Mouse (Mus musculus): ENCODE data around the gene Hmgxb4.
A peak's percentile ranks its signal among the peaks of the same experiment; 100 is the strongest.

Gene Hmgxb4

DNA sequence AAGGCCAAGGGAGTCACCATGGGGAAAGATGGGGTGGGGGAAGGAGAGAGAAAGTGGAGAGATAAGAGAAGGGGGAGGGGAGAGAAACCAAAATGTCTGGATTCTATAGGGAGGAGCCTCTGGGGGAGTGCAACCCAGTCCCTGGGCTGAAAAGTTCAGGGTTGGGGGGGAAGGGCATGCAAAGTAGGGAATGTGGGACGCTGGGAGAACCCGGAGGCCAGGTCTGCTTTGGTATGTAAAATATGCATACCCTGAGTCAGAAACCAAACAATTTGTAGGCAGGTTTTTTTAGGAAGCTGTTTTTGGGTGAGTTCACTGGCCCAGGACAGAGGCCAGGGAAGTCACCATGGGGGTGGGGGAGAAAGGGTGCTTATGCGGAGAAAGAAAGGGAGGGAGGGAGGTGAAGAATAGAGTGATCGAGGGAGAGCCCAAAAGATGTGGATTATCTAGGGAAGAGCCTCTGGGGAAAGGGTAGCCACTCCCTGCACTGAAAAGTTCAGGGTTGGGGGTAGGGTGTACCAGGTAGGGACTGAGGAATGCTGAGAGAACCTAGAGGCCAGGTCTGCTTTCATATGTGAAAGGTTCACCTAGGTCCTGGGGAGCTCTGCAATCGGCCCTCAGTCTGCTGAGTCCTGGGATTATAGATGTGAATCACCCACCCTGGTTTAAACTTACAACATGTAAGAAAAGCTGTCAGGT is 25.3 kb downstream of the Hmgxb4 start:
- DNase-seq = peak; percentile 21 to 56

DNA sequence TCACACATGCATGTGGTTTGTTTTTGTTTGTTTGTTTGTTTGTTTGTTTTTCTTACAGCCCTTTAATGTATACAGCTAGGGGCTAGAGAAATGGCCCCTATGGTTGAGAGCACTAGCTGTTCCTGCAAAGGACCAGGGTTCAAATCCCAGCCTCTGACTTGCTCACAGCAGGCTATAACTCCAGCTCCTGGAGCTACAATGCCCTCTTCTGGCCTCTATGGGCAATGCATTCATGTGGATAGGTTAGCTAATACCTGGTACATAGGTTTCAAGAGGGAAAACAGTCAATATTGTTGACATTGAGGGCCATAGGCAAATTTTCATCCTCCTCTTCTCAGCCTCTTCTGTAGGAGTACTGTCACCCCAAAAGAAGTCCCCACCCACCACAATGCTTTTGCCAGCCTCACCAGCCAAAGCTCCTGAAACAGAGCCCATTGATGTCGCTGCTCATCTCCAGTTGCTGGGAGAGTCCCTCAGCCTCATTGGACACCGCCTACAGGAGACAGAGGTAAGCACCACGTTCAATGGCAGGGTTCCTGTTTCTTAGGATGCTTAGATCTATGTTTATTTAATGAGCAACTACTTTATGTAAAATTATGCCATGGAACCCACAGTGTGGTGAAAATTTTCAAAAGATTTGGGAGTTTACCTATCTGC is 30.6 kb downstream of the Hmgxb4 start:
- peak in 1 of 2 experiments; percentile 22 for DNase-seq

DNA sequence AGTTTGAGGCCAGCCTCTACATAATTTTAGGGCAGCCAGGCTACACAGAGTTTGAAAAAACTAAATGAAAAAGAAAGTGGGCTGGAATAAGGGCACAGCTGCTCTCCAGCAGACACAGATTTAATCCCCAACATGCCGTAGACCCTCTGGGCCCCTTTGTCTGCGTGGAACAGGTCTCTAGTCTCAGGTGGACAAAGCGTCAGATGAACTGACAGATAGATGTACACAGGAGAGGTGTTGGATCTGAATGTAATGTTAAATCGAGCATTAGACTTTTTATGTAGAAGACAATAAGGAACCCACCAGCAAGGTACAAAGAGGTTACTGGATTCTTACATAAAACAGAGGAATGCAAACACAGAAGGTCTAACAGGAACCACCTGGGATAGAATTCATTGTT is 32.7 kb downstream of the Hmgxb4 start:
- no peak for DNase-seq

DNA sequence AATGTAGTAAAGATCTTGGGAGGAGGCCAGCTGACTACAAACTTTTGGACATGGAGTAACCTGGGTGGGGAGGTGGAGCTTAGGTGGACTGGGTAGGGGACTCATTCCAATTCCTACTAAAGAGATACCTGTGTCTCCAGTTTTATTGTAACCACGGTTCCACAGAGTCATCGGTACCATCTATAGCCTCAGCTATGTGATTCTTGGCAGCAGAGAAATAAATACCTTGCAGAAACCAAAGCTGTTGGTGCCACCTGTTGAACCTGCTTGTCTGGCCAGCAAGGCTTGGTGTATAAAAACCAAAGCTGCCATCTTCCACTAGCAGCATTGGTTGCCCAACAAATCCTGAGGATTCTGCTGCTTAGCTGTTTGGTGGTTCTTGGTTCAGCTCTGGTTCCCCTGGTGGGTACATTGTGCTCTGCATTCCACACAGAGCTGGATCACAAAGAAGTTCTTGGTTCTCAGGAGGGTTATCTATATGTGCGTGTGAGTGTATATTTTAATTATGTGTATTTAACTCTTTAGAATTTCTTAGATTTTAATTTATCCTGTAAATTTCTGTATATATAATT is 37.4 kb downstream of the Hmgxb4 start:
- DNase-seq = no peak

DNA sequence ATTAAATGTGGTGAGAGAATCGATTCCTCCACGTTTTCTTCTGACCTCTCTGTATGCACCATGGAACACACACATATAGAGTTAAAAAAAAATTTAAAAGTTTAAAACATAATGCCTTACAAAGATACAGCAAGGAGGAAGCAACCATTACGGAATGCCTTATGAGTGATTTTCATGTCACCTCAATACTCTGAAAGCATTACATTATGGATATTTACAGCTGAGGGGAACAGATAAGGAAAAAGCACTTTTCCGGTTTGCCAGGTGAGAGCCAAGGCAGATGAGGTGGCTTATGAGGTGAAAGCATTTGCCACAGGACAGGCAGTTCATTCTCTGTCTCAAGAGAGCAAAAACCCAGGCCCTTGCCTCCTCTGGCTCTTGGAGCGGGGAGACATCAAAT is 39.8 kb downstream of the Hmgxb4 start:
- no peak for DNase-seq

DNA sequence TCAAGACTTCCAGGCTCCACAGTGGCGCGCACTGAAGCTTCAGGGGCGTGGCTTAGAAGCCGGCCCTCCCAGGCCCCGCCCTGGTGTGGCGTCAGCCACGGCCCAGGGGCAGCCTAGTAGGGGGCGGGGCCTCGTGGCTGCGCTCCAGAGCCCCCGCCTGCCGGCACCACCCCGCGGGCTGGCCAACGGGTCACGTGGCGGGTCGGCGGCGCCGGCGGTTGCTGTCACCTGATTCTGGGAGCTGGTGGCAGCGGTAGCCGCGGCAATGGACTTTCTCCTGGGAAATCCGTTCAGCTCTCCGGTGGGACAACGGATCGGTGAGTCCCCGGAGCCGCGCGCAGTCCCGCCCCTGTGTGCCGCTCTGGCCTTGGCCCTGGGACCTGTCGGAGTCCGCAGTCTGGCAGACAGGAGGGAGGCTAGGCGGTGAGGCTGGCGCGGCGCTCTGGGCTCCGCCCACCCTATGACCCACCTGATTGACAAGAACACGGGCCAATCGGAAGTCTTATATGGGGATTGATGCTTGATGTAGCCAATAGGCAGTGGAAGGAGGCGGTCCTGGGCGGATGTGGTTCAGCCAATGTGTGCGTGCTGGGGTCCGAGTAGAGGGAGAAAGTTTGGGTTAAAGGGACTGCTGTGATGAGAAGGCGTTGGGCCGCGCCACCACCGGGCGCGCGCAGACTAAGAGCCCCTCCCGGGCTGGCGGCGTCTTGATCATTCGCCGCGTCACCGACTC is 40.5 kb downstream of the Hmgxb4 start, which contains the start of gene Tom1:
Tom1 (plus strand) TSS at position 195 of the 733 bp plus-strand sequence.
- DNase-seq = peak; percentile 95 to 98

DNA sequence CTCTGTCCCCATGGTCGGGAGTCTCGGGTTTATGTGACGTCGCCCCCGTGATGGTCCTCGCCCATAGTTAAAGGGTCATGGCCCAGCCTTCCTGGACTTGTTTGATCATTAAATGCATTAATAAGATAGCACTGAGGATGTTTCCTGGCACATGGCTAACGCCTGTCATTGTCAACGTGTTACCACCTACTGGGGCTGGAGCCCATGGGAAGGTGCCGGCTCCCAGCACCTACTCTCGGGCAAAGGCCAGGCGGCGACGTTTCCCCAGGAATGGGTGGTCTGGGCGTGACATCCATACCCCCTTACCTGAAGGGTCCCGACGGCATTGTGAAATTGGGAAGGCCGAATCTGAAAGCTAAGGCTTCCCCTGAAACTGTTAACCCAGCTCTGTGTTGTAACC is 41.1 kb downstream of the Hmgxb4 start:
- DNase-seq = no peak

GRCm38 (mm10) chr8:75035640-75036039 is 42.5 kb downstream of the Hmgxb4 start:
- no peak for DNase-seq

DNA sequence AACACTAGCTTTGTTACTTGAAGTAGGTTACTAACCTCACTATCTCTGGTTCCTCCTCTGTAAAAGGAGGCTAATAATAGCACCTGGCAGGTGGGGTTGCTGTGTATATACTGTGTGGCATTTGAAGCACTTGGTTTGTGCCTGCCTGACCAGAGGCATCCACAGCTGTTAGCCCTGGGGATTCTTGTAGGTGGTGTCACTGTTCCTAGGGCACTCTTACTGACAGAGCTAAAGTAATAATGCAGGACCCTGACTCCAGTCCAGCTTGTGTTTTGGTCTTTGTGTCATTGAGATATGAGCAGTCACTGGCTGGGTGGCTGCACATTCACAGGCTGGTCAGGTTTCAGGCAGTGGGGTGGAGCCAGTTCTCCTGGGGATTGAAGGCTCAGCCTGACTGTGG is 45.3 kb downstream of the Hmgxb4 start:
- DNase-seq = peak; percentile 29 to 31

DNA sequence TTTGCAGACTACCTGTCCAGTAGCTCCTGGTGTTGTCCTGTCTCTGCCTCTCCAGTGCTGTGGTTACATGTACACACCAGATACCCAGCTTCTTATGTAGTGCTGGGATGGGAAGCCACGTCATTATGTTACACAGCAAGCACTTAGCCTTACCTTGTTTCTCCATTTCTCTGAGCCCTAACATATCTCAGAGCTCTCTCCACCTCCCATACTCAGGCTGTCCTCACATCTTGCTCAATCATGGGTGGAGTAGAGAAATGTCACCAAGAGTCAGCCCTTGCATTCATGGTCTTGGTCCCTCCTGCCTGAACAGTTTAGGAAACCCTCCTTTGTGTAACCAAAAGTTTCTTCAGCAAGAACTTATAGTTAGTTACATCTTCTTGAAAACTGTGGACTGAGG is 46.6 kb downstream of the Hmgxb4 start:
- DNase-seq = no peak

GRCm38 (mm10) chr8:75042171-75042570 is 49.0 kb downstream of the Hmgxb4 start:
- no peak for DNase-seq

DNA sequence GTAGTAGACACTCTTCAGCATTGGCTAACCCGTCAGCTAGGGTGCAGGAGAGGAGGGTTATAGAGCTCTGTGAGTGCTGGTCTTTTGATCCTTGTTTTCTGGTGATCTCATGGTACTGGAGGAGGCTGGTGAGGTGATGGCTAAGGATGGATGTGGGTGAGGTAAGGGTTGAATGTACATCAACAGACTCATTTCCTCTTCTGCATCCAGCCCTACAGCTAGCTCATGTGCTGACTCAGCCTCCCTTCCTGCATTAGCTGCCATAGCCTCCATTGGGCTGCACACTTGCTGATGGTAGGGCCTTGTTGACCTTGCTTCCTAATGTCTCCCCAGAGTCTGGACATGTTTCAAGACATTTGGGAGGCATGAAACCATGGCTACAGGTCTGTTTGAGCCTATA is 49.8 kb downstream of the Hmgxb4 start:
- no peak for DNase-seq

- no peak for DNase-seq
Observed at GRCm38 (mm10) chr8:75046303-75046702, 53.1 kb downstream of the Hmgxb4 start.

GRCm38 (mm10) chr8:75047784-75048183 is 54.6 kb downstream of the Hmgxb4 start:
- no peak for DNase-seq

- no peak for DNase-seq
Observed at GRCm38 (mm10) chr8:75053342-75053741, 60.2 kb downstream of the Hmgxb4 start.

DNA sequence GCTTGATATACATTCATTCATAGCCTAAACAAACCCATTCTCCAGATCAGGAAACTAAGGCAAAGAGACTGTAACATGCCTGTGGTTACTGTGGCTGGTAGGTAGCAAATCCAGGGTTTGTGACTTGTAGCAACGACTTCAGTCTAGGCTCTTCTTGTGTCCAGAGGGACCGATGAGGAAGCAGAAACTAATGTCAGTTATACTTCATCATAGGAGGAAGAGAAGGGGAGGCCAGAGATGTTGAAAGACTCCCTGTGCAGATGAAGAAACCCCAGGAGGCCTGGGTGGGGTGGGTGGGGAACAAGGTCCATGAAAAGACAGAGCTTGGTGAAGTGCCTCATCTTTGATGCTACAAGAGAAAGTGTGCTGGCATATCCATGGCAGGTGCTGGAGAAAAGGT is 62.5 kb downstream of the Hmgxb4 start:
- no peak for DNase-seq

GRCm38 (mm10) chr8:75060022-75060421 is 66.9 kb downstream of the Hmgxb4 start:
- no peak for DNase-seq

GRCm38 (mm10) chr8:75060815-75061214 is 67.7 kb downstream of the Hmgxb4 start:
- DNase-seq = no peak

GRCm38 (mm10) chr8:75063290-75063689 is 70.1 kb downstream of the Hmgxb4 start:
- peak in 1 of 2 experiments; percentile 22 for DNase-seq

DNA sequence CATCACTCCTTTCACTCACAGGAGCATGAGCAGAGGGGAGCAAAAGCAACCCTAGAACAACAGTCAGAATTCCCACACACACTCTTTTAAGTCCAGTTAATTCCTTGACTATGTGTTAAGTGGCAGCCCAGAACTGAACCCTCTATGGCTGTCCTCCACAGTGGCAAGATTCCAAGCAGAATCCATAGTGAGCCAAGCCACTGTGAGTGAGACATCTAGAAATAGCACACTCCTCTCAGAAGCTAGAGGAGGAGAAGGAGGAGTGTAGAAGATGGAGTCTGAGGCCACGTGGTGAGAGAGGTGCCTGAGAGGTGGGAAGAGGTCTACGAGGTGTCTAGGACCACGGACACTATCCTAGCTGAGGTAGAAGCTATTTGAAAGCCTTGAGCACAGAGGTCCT is 71.6 kb downstream of the Hmgxb4 start:
- DNase-seq = no peak

DNA sequence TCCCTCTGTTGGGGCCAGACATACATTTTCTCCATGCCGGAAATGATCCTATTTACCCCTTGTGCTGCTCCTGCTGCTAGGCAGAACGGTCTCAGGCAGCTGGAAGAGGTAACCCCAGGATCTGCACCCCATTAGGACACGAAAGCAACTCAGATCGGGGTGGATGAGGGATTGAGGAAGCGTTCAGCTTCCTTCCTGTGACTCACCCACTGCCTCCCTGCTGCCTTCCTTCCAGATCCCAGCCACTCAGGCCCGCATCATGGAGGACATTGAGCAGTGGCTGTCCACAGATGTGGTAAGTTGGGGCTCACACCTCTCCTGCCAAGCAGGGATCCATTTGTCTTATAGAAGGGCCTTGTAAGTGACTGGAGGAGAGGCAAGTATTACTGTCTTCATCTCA is 74.1 kb downstream of the Hmgxb4 start:
- DNase-seq = no peak

DNA sequence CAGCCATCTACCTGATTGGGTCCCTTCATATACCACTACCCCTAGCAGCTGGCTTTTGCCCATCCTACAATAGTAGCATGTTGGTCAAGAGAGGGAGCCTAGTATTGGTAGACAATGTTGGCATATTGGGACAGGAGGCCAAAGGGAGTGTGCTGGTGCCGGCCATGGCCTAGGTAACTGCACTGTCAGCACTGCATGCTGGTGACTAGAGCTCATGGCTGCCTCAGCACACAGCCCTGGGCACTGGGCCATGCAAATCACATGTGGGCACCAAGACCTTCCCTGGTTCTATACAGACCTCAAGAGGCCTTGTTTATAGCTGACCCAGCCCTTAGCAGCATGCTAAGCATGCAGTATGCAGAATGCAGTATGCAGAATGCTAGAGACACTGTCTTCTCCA is 77.1 kb downstream of the Hmgxb4 start:
- peak in 1 of 2 experiments; percentile 14 for DNase-seq

DNA sequence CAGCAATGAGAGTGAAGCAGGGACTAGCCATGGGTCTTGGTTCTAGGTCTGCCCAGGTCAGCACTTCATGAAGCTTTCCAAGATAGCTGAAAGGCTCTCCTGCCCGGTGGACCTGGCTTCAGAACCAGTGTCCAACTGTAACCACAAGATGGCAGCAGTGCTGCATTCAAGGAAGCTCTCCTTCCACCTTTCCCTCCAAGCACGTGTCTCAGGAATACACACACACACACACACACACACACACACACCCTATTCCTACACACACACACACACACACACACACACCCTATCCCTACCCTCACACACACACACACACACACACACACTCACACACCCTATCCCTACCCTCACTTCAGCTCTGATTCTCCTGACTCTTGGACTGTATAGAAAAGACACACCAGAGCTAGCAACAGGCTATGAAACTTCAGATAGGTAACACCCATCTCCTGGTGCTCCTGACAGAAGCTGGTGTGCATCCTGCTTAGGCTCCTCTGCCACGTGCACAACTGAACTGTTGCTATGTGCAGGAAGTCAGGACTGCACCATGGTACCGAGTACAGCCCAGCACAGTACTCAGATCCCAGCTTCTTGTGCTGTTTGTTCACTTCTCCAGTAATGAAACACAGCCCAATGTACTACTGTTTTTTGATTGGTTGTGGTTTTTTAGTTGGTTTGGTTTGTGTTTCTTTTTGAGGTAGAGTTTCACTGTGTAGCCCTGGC is 78.6 kb downstream of the Hmgxb4 start:
- peak; percentile 87 to 90 for DNase-seq
